Mouse (Mus musculus): ENCODE results near the gene 1700029H14Rik. TPM values are rescaled to one million over a fixed set of nuclear protein-coding genes. Genes with fewer than 3 reads are reported as not detected.

The 1700029H14Rik gene
- not detected for polyA plus RNA-seq (2014; fragmentation: Illumina TruSeq; extraction: RNeasy Lipid Tissue Mini Kit (QIAGEN cat#74804); ENCODE audit: insufficient read depth, low read depth, low replicate concordance)

GRCm38 (mm10) chr8:13562118-13562517 is at the start of gene 1700029H14Rik:
Gene 1700029H14Rik, minus strand, starts transcription at chr8:13562461.

Other genes starting within 250 kb of the 1700029H14Rik start
- 15.4 TPM for gene Tfdp1, start 223.7 kb downstream of the 1700029H14Rik start, polyA plus RNA-seq (2014; fragmentation: Illumina TruSeq; extraction: RNeasy Lipid Tissue Mini Kit (QIAGEN cat#74804); ENCODE audit: insufficient read depth, low read depth, low replicate concordance)
- not detected for gene Atp4b, start 165.6 kb downstream of the 1700029H14Rik start, polyA plus RNA-seq (2014; fragmentation: Illumina TruSeq; extraction: RNeasy Lipid Tissue Mini Kit (QIAGEN cat#74804); ENCODE audit: insufficient read depth, low read depth, low replicate concordance)
- not detected for gene Grk1, start 157.4 kb downstream of the 1700029H14Rik start, polyA plus RNA-seq (2014; fragmentation: Illumina TruSeq; extraction: RNeasy Lipid Tissue Mini Kit (QIAGEN cat#74804); ENCODE audit: insufficient read depth, low read depth, low replicate concordance)
- gene Tmem255b, start 127.3 kb downstream of the 1700029H14Rik start, polyA plus RNA-seq (2014; fragmentation: Illumina TruSeq; extraction: RNeasy Lipid Tissue Mini Kit (QIAGEN cat#74804); ENCODE audit: insufficient read depth, low read depth, low replicate concordance): 1.6 TPM
- 167 TPM for gene Gas6, start 68.0 kb downstream of the 1700029H14Rik start, polyA plus RNA-seq (2014; fragmentation: Illumina TruSeq; extraction: RNeasy Lipid Tissue Mini Kit (QIAGEN cat#74804); ENCODE audit: insufficient read depth, low read depth, low replicate concordance)
- 23.5 TPM for gene Rasa3, start 115.1 kb upstream of the 1700029H14Rik start, polyA plus RNA-seq (2014; fragmentation: Illumina TruSeq; extraction: RNeasy Lipid Tissue Mini Kit (QIAGEN cat#74804); ENCODE audit: insufficient read depth, low read depth, low replicate concordance)
- gene Cfap97d2, start 143.4 kb upstream of the 1700029H14Rik start, polyA plus RNA-seq (2014; fragmentation: Illumina TruSeq; extraction: RNeasy Lipid Tissue Mini Kit (QIAGEN cat#74804); ENCODE audit: insufficient read depth, low read depth, low replicate concordance): 3.7 TPM
- gene Cdc16, start 195.2 kb upstream of the 1700029H14Rik start, polyA plus RNA-seq (2014; fragmentation: Illumina TruSeq; extraction: RNeasy Lipid Tissue Mini Kit (QIAGEN cat#74804); ENCODE audit: insufficient read depth, low read depth, low replicate concordance): 36.1 TPM
- 23.6 TPM for gene Upf3a, start 223.2 kb upstream of the 1700029H14Rik start, polyA plus RNA-seq (2014; fragmentation: Illumina TruSeq; extraction: RNeasy Lipid Tissue Mini Kit (QIAGEN cat#74804); ENCODE audit: insufficient read depth, low read depth, low replicate concordance)